Mouse (Mus musculus): ENCODE results near the gene Smoc1.

The Smoc1 gene

DNA sequence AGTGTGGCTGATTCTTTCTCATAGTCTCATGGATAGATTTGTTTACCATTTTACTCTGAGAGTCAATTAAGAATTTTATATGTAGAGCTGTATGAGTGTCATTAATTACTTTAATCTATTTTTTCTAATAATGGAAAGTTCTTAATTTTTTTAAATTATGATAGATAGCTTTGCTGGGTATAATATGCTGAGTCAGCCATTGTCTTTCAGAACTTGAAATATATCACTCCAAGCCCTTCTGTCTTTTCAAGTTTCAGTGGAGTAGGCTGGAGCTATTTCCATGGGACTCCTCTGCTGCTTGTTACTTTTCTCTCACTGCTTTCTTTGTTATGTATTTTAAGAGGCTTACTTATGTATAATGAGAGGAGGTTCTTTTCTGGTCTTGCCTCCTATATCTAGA is 93.7 kb downstream of the Smoc1 start:
- intact Hi-C loops (cut with DNase I), result no loop called here

DNA sequence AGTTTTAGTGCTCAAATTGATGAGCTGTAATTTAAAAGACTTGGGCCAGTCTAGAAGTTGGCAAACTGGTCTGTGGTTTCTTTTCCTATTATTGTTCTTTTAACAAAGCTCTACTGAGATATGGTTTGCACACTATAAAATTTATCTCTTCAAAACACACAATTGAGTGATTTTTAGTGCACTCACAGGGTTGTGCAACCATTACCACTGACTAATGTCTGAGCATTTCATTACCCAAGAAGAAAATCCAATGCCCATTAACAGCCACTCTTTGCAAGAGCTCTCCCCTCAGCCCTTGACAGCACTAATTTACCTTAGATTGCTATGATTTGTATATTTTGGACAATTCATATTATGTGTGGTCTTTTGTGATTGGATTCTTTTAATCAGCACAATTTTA is 97.2 kb downstream of the Smoc1 start:
- intact Hi-C loops (cut with DNase I), result no loop called here

DNA sequence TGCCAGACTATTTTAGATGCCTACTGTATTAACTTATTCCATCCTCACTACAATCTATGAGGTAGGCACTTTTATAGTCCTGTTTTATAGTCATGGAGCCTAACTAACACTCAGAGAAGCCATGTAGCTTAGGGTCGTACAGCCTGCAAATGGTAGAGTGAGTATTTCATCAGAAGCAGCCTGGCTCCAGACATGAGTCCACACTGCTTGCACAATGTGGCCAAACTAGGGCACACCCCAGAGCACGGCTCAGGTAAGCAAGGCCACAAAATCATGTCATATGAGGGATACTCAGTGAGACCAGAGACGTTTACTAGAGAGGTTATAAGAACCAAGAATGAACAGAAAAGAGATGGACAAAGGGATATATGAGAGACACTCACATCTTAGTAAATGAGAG is 100.2 kb downstream of the Smoc1 start:
- intact Hi-C loops (cut with DNase I), result no loop called here

DNA sequence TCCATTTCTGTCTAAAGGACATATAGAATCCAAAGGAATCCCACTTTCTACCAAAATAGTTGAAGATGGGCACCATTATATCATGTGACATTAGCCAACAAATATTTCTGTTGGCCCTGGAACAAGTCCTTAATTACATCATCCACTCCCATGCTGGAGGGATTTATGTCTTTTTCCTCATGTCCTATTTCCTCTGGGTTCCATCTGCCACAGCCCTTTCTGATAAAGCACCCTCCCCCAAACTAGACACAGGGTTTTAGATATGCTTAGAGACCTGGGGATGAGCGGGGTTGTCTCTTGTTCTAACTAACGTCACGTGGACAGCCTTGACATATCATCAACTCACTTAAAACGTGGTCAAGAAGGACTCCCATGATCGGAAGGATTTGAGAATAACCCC is 102.1 kb downstream of the Smoc1 start:
- intact Hi-C loops (cut with DNase I), result no loop called here

DNA sequence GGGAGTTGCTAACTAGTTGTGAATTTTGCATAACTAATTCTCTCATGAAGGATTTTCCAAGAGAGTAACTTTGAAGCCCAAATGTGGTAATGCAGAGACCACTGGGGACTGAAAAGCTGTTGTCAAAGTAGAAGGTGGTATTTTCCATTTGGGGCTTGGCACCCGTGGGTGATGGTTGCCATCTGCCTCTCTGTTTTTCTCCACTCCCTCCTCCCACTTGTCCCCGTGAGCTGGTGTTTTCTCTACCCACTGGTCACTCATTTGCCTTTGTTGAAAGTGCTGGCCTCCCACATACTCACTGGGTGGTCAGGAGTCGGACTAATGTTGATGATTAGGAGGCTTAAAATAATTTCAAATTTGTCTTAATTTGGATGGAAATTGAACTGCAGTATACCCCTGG is 104.1 kb downstream of the Smoc1 start:
- intact Hi-C loops (cut with DNase I), result no loop called here

DNA sequence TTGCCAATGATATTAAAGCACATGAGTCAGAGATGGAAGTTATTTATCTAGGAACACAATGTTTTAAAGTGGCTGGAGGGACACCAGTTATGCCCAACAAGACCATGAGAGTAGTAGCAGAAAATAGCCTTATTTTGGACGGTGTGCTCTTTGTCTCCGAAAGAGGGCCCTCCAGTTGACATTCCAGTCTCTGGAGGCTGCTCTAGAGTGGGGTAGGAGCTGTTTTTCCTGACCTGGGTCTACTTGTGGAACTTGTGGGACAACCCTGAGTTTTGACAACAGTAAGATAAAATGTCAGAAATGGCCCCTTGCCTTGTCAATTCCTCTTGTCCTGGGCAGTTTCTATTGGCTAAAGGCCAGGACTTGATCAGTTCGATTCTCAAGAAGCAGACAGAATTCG is 104.5 kb downstream of the Smoc1 start:
- intact Hi-C loops (cut with DNase I), result no loop called here

DNA sequence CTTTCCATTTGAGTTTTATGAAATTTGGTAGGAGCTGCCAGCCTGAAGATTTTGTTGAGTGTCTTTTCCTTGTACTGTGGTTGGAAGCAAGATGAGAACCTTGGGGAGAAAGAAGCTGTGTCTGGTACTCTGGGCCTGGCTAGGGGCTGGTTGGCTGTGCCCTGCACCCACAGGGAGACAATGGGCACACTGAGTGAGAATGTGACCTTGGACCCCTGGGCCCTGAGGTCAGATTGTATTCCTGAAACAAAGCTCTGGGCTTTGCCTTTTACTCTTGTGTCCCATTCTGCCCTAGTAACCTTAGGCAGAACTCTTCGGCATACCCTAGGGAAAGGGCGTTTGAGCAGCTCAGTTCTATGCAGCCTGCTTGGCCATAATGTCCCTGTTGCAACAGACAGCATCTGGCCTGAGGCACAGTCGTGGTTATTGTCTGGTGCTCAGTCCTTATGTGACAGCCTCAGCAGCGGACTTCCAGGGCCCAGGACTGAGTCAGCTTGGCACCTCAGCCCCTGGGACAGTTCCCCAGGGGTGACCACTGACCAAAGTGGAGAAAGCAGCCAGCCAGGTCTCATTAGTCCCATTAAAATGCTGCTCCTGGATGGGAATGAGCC is 106.6 kb downstream of the Smoc1 start:
- intact Hi-C loops (cut with DNase I), result no loop called here

DNA sequence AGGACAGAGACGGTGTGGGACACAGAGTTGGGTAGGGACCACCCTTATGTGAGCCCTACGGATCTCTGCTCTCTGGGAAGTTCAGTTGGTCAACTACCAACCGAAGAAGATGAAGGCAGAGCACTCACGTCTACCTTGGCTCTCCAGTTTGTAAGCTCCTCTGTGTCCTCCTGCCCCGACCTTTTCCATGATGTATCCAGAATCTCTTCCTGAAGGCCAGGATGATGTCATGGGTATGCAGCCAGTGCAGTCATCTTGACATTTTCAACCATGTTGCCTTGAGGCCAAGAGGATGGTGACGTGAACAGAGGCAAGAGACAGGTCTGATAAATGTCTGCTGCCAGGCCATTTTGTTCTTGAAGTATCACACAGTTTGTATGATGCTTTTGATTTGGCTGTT is 111.6 kb downstream of the Smoc1 start:
- intact Hi-C loops (cut with DNase I), result no loop called here

DNA sequence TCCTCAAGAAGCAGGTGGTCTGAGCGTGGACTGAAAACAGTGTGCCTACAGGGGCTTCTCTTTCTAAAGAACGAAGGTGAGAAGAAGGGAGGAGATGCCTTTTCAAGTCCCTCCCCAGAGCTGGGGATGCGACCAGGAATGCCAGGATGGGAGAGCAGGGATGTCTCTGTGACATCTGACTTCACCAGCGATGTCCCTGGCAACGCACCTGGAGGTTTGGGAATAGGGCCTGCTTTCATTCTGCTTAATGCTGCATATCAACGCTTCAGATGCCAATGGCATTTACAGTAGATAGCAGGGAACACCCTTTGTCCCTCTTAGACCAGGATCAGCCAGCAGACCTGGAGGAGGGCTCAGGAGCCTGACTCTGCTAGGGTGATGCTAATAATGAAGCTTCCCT is 112.9 kb downstream of the Smoc1 start:
- intact Hi-C loops (cut with DNase I), result no loop called here

DNA sequence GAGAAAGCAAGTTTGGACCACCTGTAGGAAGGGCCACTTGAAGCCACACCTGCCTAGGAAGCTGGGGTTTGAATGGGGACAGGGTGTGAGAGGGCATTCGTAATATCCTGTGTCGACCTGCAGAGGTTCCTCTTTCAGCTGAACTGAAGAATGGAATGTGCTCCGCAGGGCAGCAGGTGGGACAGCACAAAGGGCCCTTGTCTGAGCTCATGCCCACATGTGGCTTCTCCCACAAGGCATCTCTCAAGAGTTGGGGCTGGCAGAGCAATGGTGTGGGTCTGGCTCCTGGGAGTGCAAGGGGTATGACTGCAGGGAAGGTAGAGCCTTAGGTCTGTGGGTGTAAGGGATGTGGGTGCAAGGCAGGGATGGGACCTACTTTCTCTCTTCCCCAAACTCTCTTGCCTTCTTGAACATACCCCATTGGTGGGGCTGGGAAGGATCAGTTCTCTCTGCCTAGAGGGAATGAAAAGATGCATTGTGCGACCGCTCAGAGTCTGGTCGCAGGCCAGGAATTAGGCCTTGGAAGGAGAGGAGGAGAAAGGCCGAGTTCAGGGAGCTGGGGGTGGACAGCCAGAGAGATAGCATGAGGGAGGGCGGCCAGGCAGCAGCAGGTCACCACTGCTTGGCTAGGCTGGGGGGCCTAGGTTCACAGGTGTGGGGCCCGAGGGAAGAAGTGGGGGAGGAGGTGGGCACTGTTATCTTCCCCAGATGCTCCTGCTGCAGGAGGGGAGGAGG is 114.2 kb downstream of the Smoc1 start:
- intact Hi-C loops (cut with DNase I), result no loop called here

DNA sequence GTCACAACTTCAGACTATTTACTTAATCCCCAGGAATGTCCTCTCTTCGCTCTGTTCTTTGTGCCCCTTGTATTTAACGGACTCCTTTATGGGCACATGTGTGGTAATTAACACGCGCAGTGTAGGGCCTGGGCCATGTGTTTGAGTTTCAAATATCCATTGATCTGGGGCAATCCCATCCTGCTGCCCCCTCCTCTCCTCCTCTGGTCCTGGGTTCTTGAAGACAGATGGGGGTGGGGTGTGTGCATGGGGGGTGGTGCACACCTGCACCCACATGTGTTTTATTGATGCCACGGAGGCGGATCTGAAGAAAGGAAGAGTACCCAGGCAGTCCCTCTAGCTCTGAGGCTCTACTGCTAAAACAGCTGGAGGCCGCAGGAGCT is 114.7 kb downstream of the Smoc1 start:
- intact Hi-C loops (cut with DNase I), result no loop called here

DNA sequence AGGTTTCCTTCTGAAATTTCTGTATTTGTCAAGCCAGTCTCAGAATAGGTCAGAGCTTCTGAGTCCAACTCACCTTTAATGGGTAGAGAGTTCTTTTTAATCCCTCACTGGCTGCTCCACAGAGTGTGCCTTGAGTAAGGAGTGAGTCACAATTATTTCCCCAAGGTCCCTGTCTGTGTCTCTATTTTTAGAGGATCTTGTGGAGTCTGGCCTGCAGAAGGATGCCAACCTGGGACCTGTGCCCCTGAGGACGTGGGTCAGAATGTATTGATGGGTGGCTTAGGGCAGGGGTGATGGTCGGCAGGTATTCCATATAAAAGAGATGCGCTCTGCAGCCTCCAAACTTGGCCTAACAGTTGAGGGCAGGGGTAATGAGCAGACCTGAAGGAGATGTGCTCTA is 115.6 kb downstream of the Smoc1 start:
- intact Hi-C loops (cut with DNase I), result no loop called here

DNA sequence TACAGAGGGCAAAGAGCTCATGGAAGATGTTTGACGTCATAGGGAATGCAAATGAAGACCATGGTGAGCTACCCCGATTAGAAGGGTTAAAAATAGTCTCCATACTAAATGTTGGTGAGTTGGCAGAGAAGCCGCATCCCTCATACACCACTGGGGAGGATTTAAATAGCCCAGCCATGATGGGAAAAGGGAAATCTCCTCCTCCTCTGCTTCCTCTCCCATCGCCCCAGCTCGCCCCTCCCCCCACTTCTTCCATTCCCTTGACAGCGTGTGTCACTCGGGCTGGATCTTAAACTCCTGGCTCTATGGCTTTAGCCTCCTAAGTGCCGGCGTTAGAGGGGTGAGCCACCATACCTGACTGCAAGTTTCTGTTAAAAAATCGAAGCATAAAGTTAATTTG is 117.6 kb downstream of the Smoc1 start:
- intact Hi-C loops (cut with DNase I), result no loop called here

DNA sequence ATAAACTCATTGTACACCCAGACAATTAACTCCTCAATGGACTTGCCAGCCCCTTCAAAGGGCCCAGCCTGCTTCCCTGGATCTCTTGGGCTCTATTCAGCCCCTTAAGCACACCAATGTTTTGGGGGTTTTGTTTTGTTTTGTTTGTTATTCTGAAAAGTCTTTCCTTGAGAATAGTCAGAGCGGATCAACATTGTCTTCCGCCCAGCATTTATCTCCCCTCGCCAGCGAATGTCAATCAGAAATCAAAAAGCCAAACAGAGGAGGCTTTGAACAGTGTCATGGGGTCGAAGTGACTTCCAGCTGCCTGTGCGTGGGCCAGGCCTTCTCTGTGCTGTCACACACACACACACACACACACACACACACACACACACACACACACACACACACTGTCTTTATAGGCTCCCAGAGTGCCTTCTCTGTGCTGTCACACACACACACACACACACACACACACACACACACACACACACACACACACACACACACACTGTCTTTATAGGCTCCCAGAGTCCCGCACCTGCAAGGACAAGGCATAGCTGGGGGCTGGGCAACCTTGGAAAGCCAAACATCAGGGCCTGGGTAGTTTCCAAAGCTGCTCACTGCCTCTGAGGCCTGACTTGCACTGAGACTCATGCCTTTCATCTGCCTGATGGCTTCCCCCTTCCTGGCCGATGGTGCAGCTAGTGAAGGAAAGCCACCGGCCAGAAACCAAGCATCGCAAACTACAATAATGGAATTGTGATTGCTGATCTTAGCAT is 120.0 kb downstream of the Smoc1 start:
- intact Hi-C loops (cut with DNase I), result no loop called here

DNA sequence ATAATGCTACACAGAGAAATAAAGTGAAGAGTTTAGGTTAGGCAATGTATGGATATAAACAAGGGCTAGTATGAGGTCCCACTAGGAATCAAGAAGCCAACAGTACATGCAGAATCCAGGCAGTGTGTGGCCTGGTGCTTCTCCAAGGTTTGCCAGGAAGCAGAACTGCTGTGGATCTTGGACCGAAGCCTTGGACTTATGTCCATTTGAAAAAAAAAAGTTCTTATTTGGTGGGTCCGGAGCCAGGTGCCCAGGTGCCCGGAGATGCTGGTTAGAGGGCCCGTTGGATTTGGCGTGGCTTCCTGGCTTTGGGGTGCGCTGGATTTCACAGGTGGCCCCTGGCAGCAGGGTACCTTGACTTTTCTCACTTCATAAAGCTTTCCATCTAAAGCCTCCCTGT is 121.3 kb downstream of the Smoc1 start:
- intact Hi-C loops (cut with DNase I), result no loop called here

DNA sequence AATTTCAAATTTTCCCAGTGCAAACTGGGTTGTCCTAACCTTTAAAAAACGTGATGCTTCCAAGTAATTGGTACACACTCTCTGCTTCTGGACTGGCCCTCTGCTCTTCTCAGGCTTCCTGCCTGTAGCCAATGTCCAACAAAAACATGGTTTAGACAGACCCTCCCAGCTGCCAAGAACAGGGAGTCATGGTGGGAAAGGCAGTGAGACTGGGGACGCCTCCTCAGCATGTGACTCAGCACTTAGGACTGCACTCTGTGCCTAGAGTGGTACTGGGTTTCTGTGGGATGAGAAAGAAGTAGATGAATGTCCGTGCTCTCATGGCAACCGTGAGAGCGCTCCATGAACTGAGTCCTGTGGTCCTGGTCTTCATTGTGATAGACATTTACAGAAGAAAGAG is 124.3 kb downstream of the Smoc1 start:
- intact Hi-C loops (cut with DNase I), result no loop called here

DNA sequence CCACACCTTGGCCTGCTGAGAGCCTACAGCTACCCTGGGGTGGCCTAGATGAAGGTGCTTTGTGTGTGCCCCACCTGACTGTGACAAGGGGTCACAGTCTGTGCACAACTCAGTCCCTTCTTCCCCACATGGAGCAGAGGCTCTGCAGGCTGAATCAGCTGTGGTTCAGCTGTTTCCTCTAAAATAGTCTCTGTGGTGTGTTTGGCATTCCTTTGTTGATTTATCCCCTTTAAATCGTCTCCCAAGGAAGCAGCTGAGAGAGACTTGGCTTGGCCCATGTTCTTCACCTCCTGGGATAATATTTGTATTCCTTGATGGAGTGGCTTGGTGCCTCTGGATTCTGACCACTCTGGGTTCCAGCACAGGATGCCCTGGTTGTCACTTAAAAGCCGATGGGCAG is 125.5 kb downstream of the Smoc1 start:
- intact Hi-C loops (cut with DNase I), result no loop called here

DNA sequence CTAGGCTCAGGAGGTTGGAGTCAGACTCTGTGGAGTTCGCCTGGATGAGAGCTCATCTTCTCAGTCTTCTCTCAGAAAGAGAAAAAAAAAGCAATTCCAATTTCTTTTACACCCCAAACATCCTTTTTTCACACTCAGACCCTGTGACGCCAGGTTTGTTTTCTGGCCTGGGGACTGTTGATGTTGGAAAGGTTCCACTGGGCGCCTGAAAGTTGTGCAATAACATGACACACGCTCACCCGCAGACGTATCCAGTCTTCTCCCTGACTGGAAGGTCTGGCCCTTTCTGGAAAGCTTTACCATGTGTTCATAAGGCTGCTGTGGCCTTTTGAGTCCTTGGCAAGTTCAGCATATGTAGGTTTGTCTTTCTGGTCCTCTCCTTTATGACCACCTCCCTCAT is 129.1 kb downstream of the Smoc1 start:
- intact Hi-C loops (cut with DNase I), result no loop called here

DNA sequence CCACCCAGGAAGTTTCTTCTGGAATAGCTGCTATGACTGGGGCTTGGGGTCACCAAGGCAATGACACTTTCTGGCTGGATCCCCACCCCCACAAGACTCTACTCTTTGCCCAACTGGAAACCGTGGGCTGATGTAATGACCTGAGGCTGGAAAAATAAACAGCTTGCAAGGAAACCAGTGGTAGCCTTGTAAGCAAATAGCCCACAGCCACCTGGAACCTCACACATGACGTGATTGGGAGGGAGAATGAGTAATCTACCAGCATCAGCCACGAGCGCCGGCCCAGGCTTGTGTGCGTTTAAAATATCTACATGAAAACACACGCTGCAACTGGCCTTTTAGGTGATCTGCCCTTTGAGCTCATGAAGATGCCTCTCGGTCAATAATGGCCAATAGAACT is 130.2 kb downstream of the Smoc1 start:
- intact Hi-C loops (cut with DNase I), result no loop called here

DNA sequence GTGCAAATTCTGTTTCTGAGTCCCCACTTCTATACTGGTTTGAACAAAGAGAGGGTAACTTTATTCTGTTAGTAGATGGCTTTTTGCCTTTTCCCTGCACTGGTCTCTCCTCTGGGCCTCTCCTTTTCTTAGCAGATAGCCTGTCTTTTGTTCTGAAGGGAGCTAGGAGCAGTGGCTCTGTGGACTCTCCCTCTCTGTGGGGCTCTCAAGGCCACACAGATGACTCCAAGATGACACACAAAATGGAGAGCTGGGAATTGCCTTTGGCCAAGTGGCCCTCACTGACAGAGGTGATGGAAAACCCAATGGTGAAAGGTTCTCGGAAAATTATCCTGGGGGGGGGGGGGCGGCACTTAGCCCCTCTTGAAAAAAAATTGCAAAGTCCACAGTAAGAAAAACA is 133.3 kb downstream of the Smoc1 start:
- intact Hi-C loops (cut with DNase I), result no loop called here

DNA sequence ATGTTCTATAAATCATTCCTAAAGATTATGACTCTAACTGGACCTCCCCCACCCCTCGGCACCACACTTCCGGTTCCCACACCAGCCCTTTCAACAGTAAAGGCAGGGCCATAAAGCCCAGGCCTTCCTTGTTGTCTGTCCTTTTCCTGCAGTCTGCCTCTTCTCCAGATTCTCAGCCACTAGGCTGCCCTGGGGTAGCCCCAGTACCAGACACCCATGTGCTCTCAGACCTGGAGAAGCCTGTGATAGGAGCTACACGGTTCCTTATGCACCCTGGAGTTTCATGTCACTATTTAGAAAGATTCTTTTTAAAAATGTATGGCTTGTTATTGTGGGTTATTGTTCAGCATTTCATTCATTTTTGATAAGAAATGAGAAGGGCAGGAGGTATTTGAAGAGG is 133.8 kb downstream of the Smoc1 start:
- intact Hi-C loops (cut with DNase I), result no loop called here

DNA sequence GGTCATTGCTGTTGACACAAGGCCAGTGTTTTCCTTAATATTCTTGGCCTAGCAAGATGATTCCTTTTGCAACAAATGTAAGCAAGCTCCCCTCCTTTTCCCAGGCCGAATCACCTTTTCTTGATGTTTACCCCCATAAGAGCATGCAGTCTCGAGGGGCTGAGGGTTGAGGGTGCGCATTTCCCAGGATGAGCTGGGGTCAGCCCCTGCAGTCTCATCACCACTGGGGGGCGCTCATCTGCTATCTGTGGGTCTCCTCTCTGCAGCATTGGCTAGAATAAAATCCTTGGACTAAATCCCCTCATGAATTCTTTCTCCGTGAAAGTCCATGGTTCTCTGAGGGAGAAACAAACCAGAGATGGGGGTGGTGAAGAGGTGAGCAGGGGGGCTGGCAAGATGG is 134.2 kb downstream of the Smoc1 start:
- intact Hi-C loops (cut with DNase I), result no loop called here

DNA sequence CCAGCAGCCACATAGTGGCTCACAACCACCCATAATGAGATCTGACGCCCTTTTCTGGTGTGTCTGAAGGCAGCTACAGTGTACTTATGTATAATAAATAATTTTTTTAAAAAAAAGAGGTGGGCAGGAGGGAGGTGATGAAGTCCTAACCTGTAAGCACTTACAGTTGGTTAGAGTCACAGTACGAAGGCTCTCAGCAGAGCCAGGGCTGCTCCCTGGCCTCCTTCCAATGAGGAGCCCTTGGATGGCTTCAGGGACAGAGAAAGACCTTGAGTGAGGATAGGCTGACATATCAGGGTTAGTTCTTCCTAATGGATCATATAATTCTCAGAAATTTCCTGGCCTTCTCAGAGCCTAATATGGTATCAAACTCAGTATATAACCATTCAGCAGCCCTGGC is 134.7 kb downstream of the Smoc1 start:
- intact Hi-C loops (cut with DNase I), result no loop called here
